Mouse (Mus musculus): ENCODE data around the gene Gadl1. TPM values are rescaled to one million over a fixed set of nuclear protein-coding genes. Genes with fewer than 3 reads are reported as not detected.

The Gadl1 gene
- total and polyA plus RNA-seq, 3 experiments, result 0.13 TPM; not detected in 2

GRCm38 (mm10) chr9:115966116-115966515 lies 56.9 kb downstream of the Gadl1 start:
- Histone ChIP-seq H3K9me3 (replicated peaks; ENCODE audit: low read length) (no peaks in the 10 kb centered on the region), H3K27me3 (replicated peaks) (no peaks in the 10 kb centered on the region), H3K79me2 (replicated peaks; ENCODE audit: control insufficient read depth, extremely low read depth, insufficient read depth, poor library complexity, severe bottlenecking) (no peaks in the 10 kb centered on the region), H3K4me3 (replicated peaks in 1 of 3; ENCODE audit: low read depth in 2 of 3, low read length in 2 of 3, poor library complexity in 1 of 3) (no peak overlapping the region), H3K36me3 (replicated peaks in 1 of 2; ENCODE audit: control insufficient read depth in 1 of 2, insufficient read depth in 1 of 2, low read length in 1 of 2) (no peaks in the 10 kb centered on the region), H3K4me2 (ENCODE audit: insufficient read depth, low read depth, poor library complexity, severe bottlenecking) (no peak overlapping the region), H3K4me1 (ENCODE audit: control insufficient read depth in 1 of 2, insufficient read depth in 2 of 2) (no peaks in the 10 kb centered on the region), H3K27ac (ENCODE audit: insufficient read depth, low read depth) (no peak overlapping the region), H3K9ac (ENCODE audit: insufficient read depth, low read depth) (no peak overlapping the region)
- TF ChIP-seq ZMIZ1 (IDR thresholded peaks at IDR 0.05; ENCODE audit: low read depth, low read length) (no peak), POLR2A (IDR thresholded peaks at IDR 0.05; ENCODE audit: low read depth, low read length) (no peak), MXI1 (IDR thresholded peaks at IDR 0.05; ENCODE audit: low read depth, low read length) (no peak), BHLHE40 (IDR thresholded peaks at IDR 0.05; ENCODE audit: low read depth, low read length) (no peak), HCFC1 (IDR thresholded peaks at IDR 0.05; ENCODE audit: low read depth, low read length) (no peak), TCF12 (IDR thresholded peaks at IDR 0.05; ENCODE audit: low read depth, low read length) (no peak), UBTF (IDR thresholded peaks at IDR 0.05; ENCODE audit: low read depth, low read length) (no peak), SMC3 (IDR thresholded peaks at IDR 0.05; ENCODE audit: low read depth, low read length) (no peak), ZKSCAN1 (IDR thresholded peaks at IDR 0.05; ENCODE audit: borderline replicate concordance, low read depth, low read length) (no peak), JUND (conservative IDR thresholded peaks at IDR 0.05; ENCODE audit: low read depth, low read length) (no peak), MYC (IDR thresholded peaks at IDR 0.05; ENCODE audit: low read depth, low read length) (no peak), RAD21 (IDR thresholded peaks at IDR 0.05; ENCODE audit: low read depth, low read length) (no peak), SIN3A (IDR thresholded peaks at IDR 0.05; ENCODE audit: low read length) (no peak), ZC3H11A (IDR thresholded peaks at IDR 0.05; ENCODE audit: low read depth, low read length) (no peak), CHD1 (IDR thresholded peaks at IDR 0.05; ENCODE audit: low read depth, low read length) (no peak), TBP (conservative IDR thresholded peaks at IDR 0.05; ENCODE audit: low read depth, low read length) (no peak), NELFE (IDR thresholded peaks at IDR 0.05; ENCODE audit: low read depth, low read length) (no peak)
- DNase-seq (ENCODE audit: extremely low read depth), result no peak
- dilution Hi-C loops (cut with MboI; ENCODE audit: extremely low pct_ligation_motif_present, extremely low pct_unique_long_range_greater_than_20kb, low sequenced_read_pairs) (no loop called here), in situ Hi-C loops (cut with MboI; ENCODE audit: low pct_ligation_motif_present, low pct_unique_long_range_greater_than_20kb, low sequenced_read_pairs) (no loop called here)

GRCm38 (mm10) chr9:115966746-115967145 lies 57.5 kb downstream of the Gadl1 start:
- Histone ChIP-seq H3K36me3 (replicated peaks in 1 of 2; ENCODE audit: control insufficient read depth in 1 of 2, insufficient read depth in 1 of 2, low read length in 1 of 2) (no peaks in the 10 kb centered on the region), H3K4me1 (ENCODE audit: control insufficient read depth in 1 of 2, insufficient read depth in 2 of 2) (no peaks in the 10 kb centered on the region), H3K9ac (ENCODE audit: insufficient read depth, low read depth) (no peak overlapping the region), H3K27ac (ENCODE audit: insufficient read depth, low read depth) (no peak overlapping the region), H3K79me2 (replicated peaks; ENCODE audit: control insufficient read depth, extremely low read depth, insufficient read depth, poor library complexity, severe bottlenecking) (no peaks in the 10 kb centered on the region), H3K4me3 (replicated peaks in 1 of 3; ENCODE audit: low read depth in 2 of 3, low read length in 2 of 3, poor library complexity in 1 of 3) (no peak overlapping the region), H3K27me3 (replicated peaks) (no peaks in the 10 kb centered on the region), H3K4me2 (ENCODE audit: insufficient read depth, low read depth, poor library complexity, severe bottlenecking) (no peak overlapping the region), H3K9me3 (replicated peaks; ENCODE audit: low read length) (no peaks in the 10 kb centered on the region)
- in situ Hi-C loops (cut with MboI; ENCODE audit: low pct_ligation_motif_present, low pct_unique_long_range_greater_than_20kb, low sequenced_read_pairs) (no loop called here), dilution Hi-C loops (cut with MboI; ENCODE audit: extremely low pct_ligation_motif_present, extremely low pct_unique_long_range_greater_than_20kb, low sequenced_read_pairs) (no loop called here)
- TF ChIP-seq MAFK (IDR thresholded peaks at IDR 0.05; ENCODE audit: insufficient replicate concordance, low read length), result no peak
- TF ChIP-seq ETS1 (conservative IDR thresholded peaks at IDR 0.05; ENCODE audit: low read depth, low read length), result no peak
- TF ChIP-seq BHLHE40 (IDR thresholded peaks at IDR 0.05; ENCODE audit: low read depth, low read length), result no peak
- no peak for TF ChIP-seq POLR2AphosphoS2 (IDR thresholded peaks at IDR 0.05; ENCODE audit: low read depth, low read length)
- no peak for TF ChIP-seq GABPA (IDR thresholded peaks at IDR 0.05; ENCODE audit: insufficient replicate concordance, low read depth, low read length)
- no peak for DNase-seq (ENCODE audit: extremely low read depth)
